Mouse (Mus musculus) liver, embryonic 14.5 days (tissue): Measurements from ENCODE around the gene Minos1. TPM values are rescaled to one million over a fixed set of nuclear protein-coding genes. Genes with fewer than 3 reads are reported as not detected.
A peak's percentile ranks its signal among the peaks of the same experiment; 100 is the strongest.

Source experiments
- ATAC-seq: fragments of 200-750 bp; cut with Nextera tagmentation; 2 replicates; pipeline ENCODE4 v1.8.0; 2017; ENCODE audit warnings: moderate number of reproducible peaks, mild to moderate bottlenecking, moderate library complexity; ENCODE audit not compliant: insufficient read depth
- DNase-seq, 3 experiments: peaks; one replicate each; pipeline ENCODE4 v3.0.0-alpha.2; 2012 to 2013; ENCODE audit warnings: low read depth in 3 of 3, low spot score in 3 of 3
- H3K27ac ChIP-seq: fragments of 300-500 bp; sonication (generic); 2 replicates; pipeline ENCODE4 v1.5.1; 2014; ENCODE audit warnings: moderate library complexity, mild to moderate bottlenecking, control low read depth, inconsistent platforms
- H3K27me3 ChIP-seq: fragments of 300-500 bp; sonication (generic); 2 replicates; pipeline ENCODE4 v1.6.1; 2014; ENCODE audit warnings: mild to moderate bottlenecking, low read length, moderate library complexity; ENCODE audit not compliant: control insufficient read depth, insufficient read depth
- H3K36me3 ChIP-seq: fragments of 300-500 bp; sonication (generic); replicated peaks from 2 replicates; pipeline ENCODE4 v1.6.1; 2014; ENCODE audit warnings: low read depth; ENCODE audit not compliant: control insufficient read depth, insufficient read depth
- H3K4me1 ChIP-seq, 2 experiments: fragments of 200-500 bp in 1 of 2; fragments of 300-500 bp in 1 of 2; sonication (generic) in 1 of 2; replicated peaks; 2 replicates each; pipeline ENCODE4 v1.6.1; 2012 to 2014; ENCODE audit warnings: antibody characterized with exemption in 1 of 2, inconsistent platforms in 1 of 2, low read length in 1 of 2; ENCODE audit not compliant: control insufficient read depth in 2 of 2, insufficient read depth in 2 of 2
- H3K4me2 ChIP-seq: fragments of 300-500 bp; sonication (generic); 2 replicates; pipeline ENCODE4 v1.6.1; 2014; ENCODE audit warnings: low read depth, mild to moderate bottlenecking, control low read depth, moderate library complexity
- H3K4me3 ChIP-seq, 2 experiments: fragments of 200-500 bp in 1 of 2; fragments of 300-500 bp in 1 of 2; sonication (generic) in 1 of 2; 2 replicates each; pipeline ENCODE4 v1.5.1; 2012 to 2014; ENCODE audit warnings: low read depth in 2 of 2, low read length in 2 of 2, mild to moderate bottlenecking in 2 of 2, control low read depth in 1 of 2, inconsistent platforms in 1 of 2, moderate library complexity in 1 of 2; ENCODE audit not compliant: insufficient read depth in 1 of 2
- H3K9ac ChIP-seq: fragments of 300-500 bp; sonication (generic); replicated peaks from 2 replicates; pipeline ENCODE4 v1.6.1; 2014; ENCODE audit warnings: mild to moderate bottlenecking, control low read depth, moderate library complexity
- H3K9me3 ChIP-seq: fragments of 300-500 bp; sonication (generic); 2 replicates; pipeline ENCODE4 v1.6.1; 2016; ENCODE audit warnings: low read length, mixed read lengths; ENCODE audit not compliant: control insufficient read depth
- CTCF ChIP-seq: IDR thresholded peaks from 2 replicates; pipeline ENCODE4 v1.5.1; 2016; ENCODE audit warnings: antibody characterized with exemption, low read depth, control low read depth
- EP300 ChIP-seq: IDR thresholded peaks from 2 replicates; pipeline ENCODE4 v1.6.1; 2016; ENCODE audit warnings: antibody characterized with exemption, low read depth
- WGBS: fragments of 180-500 bp; shearing (Covaris S2); extraction: QIAGEN DNeasy Blood & Tissue Kit; methylation state at CpG from one replicate; pipeline ENCODE4 v1.1.7; 2014; ENCODE audit not compliant: insufficient replicate concordance; 5-methylcytosine and 5-hydroxymethylcytosine counted together
- polyA plus RNA-seq, 2 experiments: library from polyadenylated mRNA; depleted of rRNA in 1 of 2; stranded (reverse) in 1 of 2; unstranded in 1 of 2; fragments of >200 nt; fragmentation: Nextera tagmentation in 1 of 2; extraction: Ambion mirVana in 1 of 2; gene quantifications; 2 replicates each; pipeline versions ENCODE4 v1.2.1 to v1.2.3; 2012 to 2014

Gene Minos1
- polyA plus RNA-seq, 2 experiments = 94.0 to 424 TPM

DNA sequence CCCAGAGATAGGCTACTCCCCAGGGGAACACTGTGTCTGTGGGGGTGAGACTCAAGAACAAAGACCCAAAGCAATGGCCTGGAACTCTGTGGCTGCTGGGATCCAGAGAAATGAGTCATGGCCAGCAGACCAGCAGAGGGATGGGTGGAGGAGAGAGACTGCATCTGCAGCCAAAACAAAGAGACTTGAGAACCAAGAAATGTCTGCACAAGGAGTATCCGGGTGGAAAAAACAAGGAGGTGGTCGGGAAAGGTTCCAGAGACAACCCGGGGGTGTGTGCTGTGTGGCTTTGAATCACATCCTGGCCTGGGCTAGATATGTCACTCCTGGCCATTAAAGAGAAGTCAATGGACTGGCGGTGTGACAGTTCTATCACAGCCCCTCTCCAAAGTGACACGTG, 15.8 kb upstream of the Minos1 start:
- no peaks in the 10 kb centered on the region for H3K36me3 ChIP-seq
- no peak overlapping the region for H3K4me2 ChIP-seq
- H3K9me3 ChIP-seq = no peaks in the 10 kb centered on the region; the same call in 1 of the 2 replicates
- TF ChIP-seq EP300 = no peak
- TF ChIP-seq CTCF = no peak
- H3K9ac ChIP-seq = no peak overlapping the region
- 53% methylated on average over 5 of the region's 5 CpGs for WGBS
- no peak overlapping the region for H3K27ac ChIP-seq
- DNase-seq (no peak), ATAC-seq (no peak)
- H3K27me3 ChIP-seq = no peaks in the 10 kb centered on the region
- H3K4me1 ChIP-seq = no peaks in the 10 kb centered on the region
- no peak overlapping the region for H3K4me3 ChIP-seq

DNA sequence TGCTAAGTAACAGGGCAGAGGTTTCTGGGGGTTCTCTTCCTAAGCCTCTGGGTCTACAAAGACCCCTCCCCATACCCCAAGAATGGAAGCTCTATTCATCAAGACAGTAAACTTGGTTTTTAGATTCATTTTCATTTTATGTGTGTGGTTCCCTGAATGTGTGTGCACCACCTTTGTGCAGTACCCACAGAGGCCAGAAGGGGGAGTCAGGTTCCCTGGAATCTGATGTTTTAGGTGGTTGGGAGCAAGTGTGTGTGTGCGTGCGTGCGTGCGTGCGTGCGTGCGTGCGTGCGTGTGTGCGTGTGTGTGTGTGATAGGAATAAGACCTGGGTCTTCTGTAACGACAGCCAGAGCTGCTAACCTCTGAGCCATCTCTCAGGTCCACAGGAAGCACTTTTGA, 14.2 kb upstream of the Minos1 start:
- no peaks in the 10 kb centered on the region for H3K36me3 ChIP-seq
- no peak overlapping the region for H3K4me3 ChIP-seq
- no peak overlapping the region for H3K27ac ChIP-seq
- no peak overlapping the region for H3K9ac ChIP-seq
- no peak for ATAC-seq
- DNase-seq = no peak
- 86% methylated on average over 11 of the region's 11 CpGs for WGBS
- no peak overlapping the region for H3K4me2 ChIP-seq
- no peak for TF ChIP-seq EP300
- peak; percentile 82 for TF ChIP-seq CTCF
- no peaks in the 10 kb centered on the region for H3K27me3 ChIP-seq
- no peaks in the 10 kb centered on the region for H3K4me1 ChIP-seq
- no peaks in the 10 kb centered on the region for H3K9me3 ChIP-seq

DNA sequence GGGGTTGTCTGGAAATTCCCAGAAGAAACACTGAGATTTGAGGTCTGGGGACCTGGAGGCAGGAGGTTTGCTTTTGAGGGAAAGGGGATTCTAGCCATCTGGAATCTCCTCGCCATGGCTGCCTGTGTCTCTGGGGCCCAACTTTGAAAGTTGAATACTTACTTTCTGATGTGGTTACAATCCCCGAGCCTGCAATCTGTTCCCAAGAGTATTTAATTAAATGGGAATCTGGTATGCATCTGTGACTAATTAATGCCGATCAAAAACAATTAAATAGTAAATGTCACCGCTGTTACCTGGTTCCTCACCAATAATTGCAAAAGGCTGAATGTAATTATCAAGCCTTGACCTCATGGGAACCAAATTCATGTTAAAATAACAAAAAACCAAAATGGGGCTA, 13.7 kb upstream of the Minos1 start:
- H3K4me2 ChIP-seq = no peak overlapping the region
- no peaks in the 10 kb centered on the region for H3K36me3 ChIP-seq
- WGBS = 71% methylated on average over 4 of the region's 4 CpGs
- H3K9ac ChIP-seq = no peak overlapping the region
- H3K4me1 ChIP-seq = no peaks in the 10 kb centered on the region
- ATAC-seq (no peak), DNase-seq (no peak)
- no peaks in the 10 kb centered on the region for H3K27me3 ChIP-seq
- H3K27ac ChIP-seq = no peak overlapping the region
- no peaks in the 10 kb centered on the region for H3K9me3 ChIP-seq
- H3K4me3 ChIP-seq = no peak overlapping the region
- TF ChIP-seq CTCF (no peak), EP300 (no peak)

DNA sequence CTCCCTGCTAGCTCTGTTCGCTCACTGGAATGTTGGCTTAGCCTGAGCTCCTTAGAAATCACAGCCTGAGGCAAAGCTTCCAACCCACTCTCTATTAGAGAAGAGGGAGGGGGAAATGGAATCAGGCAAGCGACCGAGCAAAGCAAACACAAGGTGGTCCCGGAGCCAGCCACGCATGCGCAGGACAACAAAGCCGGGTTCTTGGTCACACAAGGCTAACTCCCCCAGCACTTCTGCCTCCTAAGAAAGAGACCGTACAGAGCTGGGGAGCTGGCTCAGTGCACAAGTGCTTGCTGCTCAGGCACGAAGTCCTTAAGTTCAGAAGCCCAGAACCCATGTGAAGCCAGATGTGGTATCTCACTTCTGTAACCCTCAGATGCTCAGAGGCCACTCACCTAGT, 12.1 kb upstream of the Minos1 start:
- Histone ChIP-seq H3K36me3 (no peaks in the 10 kb centered on the region), H3K4me1 (no peaks in the 10 kb centered on the region), H3K4me3 (no peak overlapping the region), H3K27me3 (no peaks in the 10 kb centered on the region), H3K9ac (no peak overlapping the region), H3K27ac (no peak overlapping the region), H3K4me2 (no peak overlapping the region; the same call in 1 of the 2 replicates), H3K9me3 (no peaks in the 10 kb centered on the region)
- DNase-seq (no peak), ATAC-seq (no peak)
- no peak for TF ChIP-seq EP300
- no peak for TF ChIP-seq CTCF
- WGBS = 61% methylated on average over 9 of the region's 9 CpGs

DNA sequence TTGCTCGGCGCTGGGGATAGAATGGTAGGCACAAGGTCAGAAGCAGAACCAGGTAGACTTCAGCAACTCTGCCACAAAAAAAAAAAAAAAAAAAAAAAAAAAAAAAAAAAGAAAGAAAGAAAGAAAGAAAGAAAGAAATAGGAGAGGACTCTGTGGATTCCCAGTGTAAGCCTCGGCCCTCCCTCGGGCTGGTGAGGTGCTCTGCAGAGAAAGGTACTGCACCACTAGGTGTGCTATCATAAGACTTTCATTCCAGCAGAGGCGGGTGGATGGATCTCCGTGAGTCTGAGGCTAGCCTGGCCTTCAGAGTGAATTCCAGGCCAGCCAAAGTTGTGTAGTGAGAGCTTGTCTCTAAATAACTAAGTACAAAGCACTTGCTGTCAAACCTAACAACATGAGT, 10.9 kb upstream of the Minos1 start:
- ATAC-seq (no peak), DNase-seq (no peak)
- no peaks in the 10 kb centered on the region for H3K36me3 ChIP-seq
- TF ChIP-seq CTCF (peak; percentile 20; the same call in 1 of the 2 replicates), EP300 (no peak)
- H3K27me3 ChIP-seq = no peaks in the 10 kb centered on the region
- no peak overlapping the region for H3K9ac ChIP-seq
- no peaks in the 10 kb centered on the region for H3K9me3 ChIP-seq
- H3K4me1 ChIP-seq = no peaks in the 10 kb centered on the region
- H3K4me3 ChIP-seq = no peak overlapping the region
- WGBS = 62% methylated on average over 6 of the region's 6 CpGs
- no peak overlapping the region for H3K4me2 ChIP-seq
- H3K27ac ChIP-seq = no peak overlapping the region
